Mouse (Mus musculus) left cerebral cortex, adult 11 months (tissue): ENCODE results near the gene Plin4.

Source experiments
- DNase-seq: peaks from one replicate; pipeline ENCODE4 v3.0.0; 2022; ENCODE audit warnings: low spot score

Gene Plin4

GRCm38 (mm10) chr17:56109219-56110051 is at the start of gene Plin4:
Gene Plin4 (minus strand): TSS chr17:56109803.
- no peak for DNase-seq

DNA sequence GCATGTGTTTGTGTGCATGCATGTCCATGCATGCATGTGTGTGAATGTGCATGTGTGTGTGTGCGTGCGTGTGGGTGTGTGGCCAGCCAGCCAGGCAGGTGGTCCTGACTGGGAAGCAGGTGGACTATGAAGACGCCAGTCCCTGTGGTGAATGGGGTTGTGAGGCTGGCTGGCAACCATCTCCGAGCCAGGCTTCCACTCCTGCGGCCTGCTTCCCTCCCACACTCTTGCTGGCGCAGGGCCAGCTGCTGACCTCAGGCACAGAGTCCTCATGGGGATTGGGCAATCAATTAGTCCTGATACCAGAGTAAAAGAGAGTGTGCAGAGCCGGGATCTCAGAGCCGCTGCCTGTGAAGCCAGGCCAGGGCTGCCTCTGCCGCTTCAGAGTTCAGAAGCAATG is 44.0 kb upstream of the Plin4 start:
- DNase-seq: no peak

GRCm38 (mm10) chr17:56149897-56150296 is 40.3 kb upstream of the Plin4 start:
- no peak for DNase-seq

- DNase-seq: no peak
Measured at GRCm38 (mm10) chr17:56148790-56149618, 39.4 kb upstream of the Plin4 start.

DNA sequence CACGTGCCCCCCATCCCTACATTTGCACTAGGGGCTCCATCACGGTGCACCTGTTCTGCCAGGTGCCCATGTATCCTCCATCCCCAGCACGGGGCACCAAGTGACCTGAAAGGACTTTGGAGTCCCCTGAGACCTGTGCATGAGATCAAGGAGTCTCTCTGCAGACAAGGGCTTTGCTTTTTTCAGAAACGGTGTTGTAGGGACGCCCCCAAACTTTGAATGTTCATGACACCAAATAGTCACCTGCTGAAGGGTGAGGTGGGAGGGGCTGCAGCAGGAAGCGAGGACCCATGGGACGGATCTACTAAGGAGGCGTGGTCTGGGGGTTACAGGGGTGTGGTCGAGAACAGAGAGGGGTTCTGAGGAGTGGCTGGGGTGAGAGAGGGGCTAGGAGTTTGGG is 38.7 kb upstream of the Plin4 start:
- DNase-seq: no peak

- no peak for DNase-seq
Measured at GRCm38 (mm10) chr17:56147420-56147819, 37.8 kb upstream of the Plin4 start.

DNA sequence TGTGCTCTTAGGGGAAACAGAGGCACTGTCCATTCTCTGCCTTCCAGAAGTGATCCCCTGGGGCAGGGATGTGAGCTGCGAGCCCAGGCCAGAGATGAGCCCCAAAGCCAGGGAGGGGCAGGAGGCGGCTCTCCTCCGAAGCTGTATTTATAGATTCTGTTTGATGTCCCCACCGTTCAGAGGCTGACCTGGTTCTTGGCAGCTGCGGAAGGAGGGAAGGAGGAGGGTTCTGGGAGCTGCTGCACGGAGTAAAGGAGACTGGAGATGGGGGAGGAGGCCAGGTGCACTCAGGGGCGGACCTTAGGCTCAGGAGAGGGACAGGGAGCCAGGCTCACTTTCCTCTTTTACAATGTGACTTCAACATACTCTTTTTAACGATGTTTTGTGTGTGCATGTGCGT is 36.5 kb upstream of the Plin4 start:
- no peak for DNase-seq

DNA sequence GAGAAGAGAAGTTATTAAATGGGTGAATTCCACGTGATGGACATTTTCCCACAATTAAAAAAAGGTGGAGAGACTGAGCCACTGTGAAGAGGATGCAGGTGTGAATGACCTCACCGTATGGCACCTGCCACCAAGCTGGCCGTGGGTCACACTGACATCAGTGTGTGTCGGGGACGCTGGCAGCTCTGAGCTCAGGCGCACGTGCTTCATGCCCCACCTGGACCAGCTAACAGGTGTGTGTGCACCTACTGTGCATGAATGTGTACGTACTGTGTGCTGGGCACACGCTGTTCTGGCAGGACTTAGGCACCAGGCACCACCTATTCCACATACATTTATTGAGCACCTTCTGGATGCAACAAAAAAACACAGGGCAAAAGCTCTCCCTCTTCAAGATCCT is 34.9 kb upstream of the Plin4 start:
- DNase-seq: no peak

GRCm38 (mm10) chr17:56141702-56142605 is 32.4 kb upstream of the Plin4 start:
- DNase-seq: no peak

DNA sequence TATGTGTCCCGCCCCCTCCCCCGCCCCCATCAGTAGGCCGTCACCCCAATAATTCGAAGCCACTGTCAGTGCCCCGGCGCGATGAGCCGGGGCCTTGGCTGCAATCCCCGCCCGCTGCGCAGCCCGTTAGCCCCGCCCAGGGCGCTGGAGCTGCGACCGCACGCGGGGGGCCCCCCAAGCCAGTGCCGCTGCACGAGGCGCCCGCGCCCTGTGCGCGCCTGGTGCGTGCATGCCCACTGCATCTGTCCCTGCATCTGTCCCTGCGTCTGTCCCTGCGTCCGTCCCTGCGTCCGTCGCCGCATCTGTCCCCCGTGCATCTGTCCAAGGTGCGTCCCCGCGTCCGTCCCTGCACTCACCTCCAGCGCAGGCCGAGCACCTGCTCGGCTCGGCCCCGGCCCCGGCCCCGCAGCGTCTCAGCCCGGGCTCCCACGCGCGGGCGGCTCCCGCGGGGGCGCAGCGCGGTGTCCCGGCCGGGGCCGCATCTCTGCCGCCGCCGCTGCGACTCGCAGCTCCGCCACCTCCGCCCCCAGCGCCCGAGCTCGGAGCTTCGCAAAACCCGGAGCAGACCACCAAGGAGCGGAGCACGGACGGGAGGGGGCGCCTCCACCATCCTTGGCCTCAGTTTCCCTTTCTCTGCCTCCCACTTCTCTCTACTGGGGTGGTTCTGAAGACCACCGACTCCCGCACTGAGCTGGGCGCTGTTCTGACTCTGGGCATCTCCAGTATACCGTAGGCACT is 30.4 kb upstream of the Plin4 start, which contains the start of gene Sema6b:
Gene Sema6b, minus strand, starts transcription at position 486 of the 738 bp plus-strand sequence.
- no peak for DNase-seq

- no peak for DNase-seq
Measured at GRCm38 (mm10) chr17:56139355-56139754, 29.8 kb upstream of the Plin4 start.

GRCm38 (mm10) chr17:56137839-56138613 is 28.4 kb upstream of the Plin4 start:
- DNase-seq: no peak

DNA sequence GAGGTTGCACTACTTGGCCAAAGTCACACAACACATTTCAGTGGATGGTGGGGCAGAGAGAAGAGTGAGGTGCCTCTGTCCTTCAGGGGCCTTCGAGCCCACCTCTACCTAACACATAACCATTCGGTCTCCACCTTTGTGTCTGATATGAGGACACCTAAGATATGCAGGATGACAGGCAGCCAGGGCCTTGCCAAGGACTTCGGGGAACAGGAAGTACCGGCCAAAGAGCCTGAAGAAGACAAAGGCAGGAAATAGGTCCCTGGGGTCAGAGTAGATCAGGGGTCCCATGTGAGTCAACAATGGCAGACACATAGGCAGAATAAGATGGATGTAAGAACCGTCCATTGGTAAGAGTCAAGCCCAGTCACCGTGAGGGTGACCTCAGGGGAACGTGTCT is 27.0 kb upstream of the Plin4 start:
- DNase-seq: no peak

- no peak for DNase-seq
Measured at GRCm38 (mm10) chr17:56134463-56134971, 24.9 kb upstream of the Plin4 start.

- no peak for DNase-seq
Measured at GRCm38 (mm10) chr17:56133457-56134363, 24.1 kb upstream of the Plin4 start.

- no peak for DNase-seq
Measured at GRCm38 (mm10) chr17:56132661-56133060, 23.1 kb upstream of the Plin4 start.

GRCm38 (mm10) chr17:56131814-56132213 is 22.2 kb upstream of the Plin4 start:
- no peak for DNase-seq

DNA sequence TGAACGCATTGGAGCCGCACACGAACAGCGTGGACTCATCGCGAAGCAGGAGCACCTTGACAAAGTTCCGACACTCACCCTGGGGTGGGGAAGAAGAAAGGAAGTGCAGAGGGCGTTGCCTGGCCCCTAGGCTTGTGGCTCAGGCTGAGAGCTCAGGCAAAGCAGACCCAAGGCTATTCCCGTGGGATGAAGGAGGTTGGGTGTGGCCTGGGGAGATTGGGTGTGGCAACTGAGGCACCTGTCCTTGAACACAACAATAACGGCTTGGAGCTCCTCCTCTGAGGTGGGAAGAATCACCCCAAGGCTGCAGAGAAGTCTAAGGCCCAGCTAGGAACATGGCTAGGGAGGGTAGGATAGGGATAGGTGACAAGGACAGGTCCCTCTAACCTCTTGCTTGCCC is 21.5 kb upstream of the Plin4 start:
- no peak for DNase-seq

- no peak for DNase-seq
Measured at GRCm38 (mm10) chr17:56128246-56128645, 18.6 kb upstream of the Plin4 start.
